Mouse (Mus musculus) liver, embryonic 16.5 days (tissue): Measurements from ENCODE around the gene Zfp335. TPM values are rescaled to one million over a fixed set of nuclear protein-coding genes. Genes with fewer than 3 reads are reported as not detected.

ENCODE experiments used
- ATAC-seq: fragments of 200-750 bp; cut with Nextera tagmentation; 2 replicates; pipeline ENCODE4 v1.8.0; 2017; ENCODE audit warnings: low read depth, mild to moderate bottlenecking, moderate number of reproducible peaks, moderate library complexity
- H3K27ac ChIP-seq: fragments of 300-500 bp; sonication (generic); 2 replicates; pipeline ENCODE4 v1.5.1; 2014; ENCODE audit warnings: mild to moderate bottlenecking, low read length
- H3K27me3 ChIP-seq: fragments of 300-500 bp; sonication (generic); 2 replicates; pipeline ENCODE4 v1.6.1; 2014; ENCODE audit warnings: low read depth, low read length, mixed read lengths; ENCODE audit not compliant: control insufficient read depth, insufficient read depth
- H3K36me3 ChIP-seq: fragments of 300-500 bp; sonication (generic); 2 replicates; pipeline ENCODE4 v1.6.1; 2014; ENCODE audit warnings: mild to moderate bottlenecking; ENCODE audit not compliant: control insufficient read depth, insufficient read depth
- H3K4me1 ChIP-seq: fragments of 300-500 bp; sonication (generic); 2 replicates; pipeline ENCODE4 v1.6.1; 2014; ENCODE audit warnings: low read depth, low read length, mixed read lengths; ENCODE audit not compliant: control insufficient read depth
- H3K4me2 ChIP-seq: fragments of 300-500 bp; sonication (generic); 2 replicates; pipeline ENCODE4 v1.6.1; 2014; ENCODE audit warnings: low read depth, low read length, mixed read lengths
- H3K4me3 ChIP-seq: fragments of 300-500 bp; sonication (generic); 2 replicates; pipeline ENCODE4 v1.5.1; 2014; ENCODE audit warnings: low read depth, mild to moderate bottlenecking, low read length
- H3K9ac ChIP-seq: fragments of 300-500 bp; sonication (generic); 2 replicates; pipeline ENCODE4 v1.6.1; 2014; ENCODE audit warnings: low read depth, low read length
- H3K9me3 ChIP-seq: fragments of 300-500 bp; sonication (generic); replicated peaks from 2 replicates; pipeline ENCODE4 v1.6.1; 2016; ENCODE audit warnings: low read length; ENCODE audit not compliant: control insufficient read depth
- WGBS: fragments of 180-500 bp; shearing (Covaris S2); extraction: QIAGEN DNeasy Blood & Tissue Kit; methylation state at CpG from one replicate; pipeline ENCODE4 v1.1.7; 2014; ENCODE audit not compliant: insufficient replicate concordance; 5-methylcytosine and 5-hydroxymethylcytosine counted together
- polyA plus RNA-seq: library from polyadenylated mRNA; unstranded; fragments of >200 nt; fragmentation: Nextera tagmentation; extraction: Ambion mirVana; gene quantifications from 2 replicates; pipeline ENCODE4 v1.2.1, GENCODE M21; 2015

Gene Zfp335
- polyA plus RNA-seq, 1 experiment from 2014 or later = 6.8 TPM

GRCm38 (mm10) chr2:164903496-164903895 lies 8.1 kb downstream of the Zfp335 start:
- no peak for ATAC-seq
- H3K4me1 ChIP-seq = no peaks in the 10 kb centered on the region
- H3K36me3 ChIP-seq = peaks cover 85% of the 10 kb centered on the region
- H3K9me3 ChIP-seq = peaks cover 6% of the 10 kb centered on the region
- no peak overlapping the region for H3K4me3 ChIP-seq
- H3K27ac ChIP-seq = no peak overlapping the region
- 64% methylated on average over 1 of the region's 1 CpGs for WGBS
- no peak overlapping the region for H3K9ac ChIP-seq
- no peaks in the 10 kb centered on the region for H3K27me3 ChIP-seq
- no peak overlapping the region for H3K4me2 ChIP-seq

- no peak for ATAC-seq
- Histone ChIP-seq H3K4me1 (no peaks in the 10 kb centered on the region), H3K9me3 (peaks cover 5% of the 10 kb centered on the region), H3K27ac (no peak overlapping the region), H3K4me2 (no peak overlapping the region), H3K27me3 (no peaks in the 10 kb centered on the region), H3K4me3 (no peak overlapping the region), H3K36me3 (peaks cover 80% of the 10 kb centered on the region), H3K9ac (no peak overlapping the region)
- 90% methylated on average over 13 of the region's 13 CpGs for WGBS
These were observed 10.2 kb downstream of the Zfp335 start for GRCm38 (mm10) chr2:164901380-164901779.

- Histone ChIP-seq H3K4me3 (no peak overlapping the region), H3K27ac (no peak overlapping the region), H3K9ac (no peak overlapping the region), H3K4me1 (no peaks in the 10 kb centered on the region), H3K36me3 (peaks cover 82% of the 10 kb centered on the region), H3K4me2 (no peak overlapping the region), H3K9me3 (no peaks in the 10 kb centered on the region), H3K27me3 (no peaks in the 10 kb centered on the region)
- no peak for ATAC-seq
- WGBS = 82% methylated on average over 16 of the region's 16 CpGs
These were observed 11.7 kb downstream of the Zfp335 start for GRCm38 (mm10) chr2:164899723-164900459.

DNA sequence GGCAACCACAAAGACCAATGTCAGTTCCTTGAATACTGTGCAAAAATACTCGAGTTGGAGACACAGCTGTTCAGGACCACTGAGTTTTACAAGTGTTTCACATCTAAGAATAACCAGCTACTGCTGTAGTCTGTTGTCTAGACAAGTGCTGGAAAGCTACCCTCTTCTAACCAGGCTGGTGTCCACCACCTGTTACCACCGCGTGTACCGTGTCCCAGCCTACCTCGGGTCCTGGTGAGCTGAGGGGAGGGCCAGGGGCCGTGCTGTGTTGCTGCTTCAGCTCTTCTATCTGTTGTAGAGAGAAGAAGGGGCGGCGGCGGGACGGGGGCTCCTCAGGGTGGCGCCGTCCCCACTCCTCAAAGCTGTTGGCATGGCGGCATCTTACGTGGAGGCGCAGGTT lies 12.5 kb downstream of the Zfp335 start:
- Histone ChIP-seq H3K27ac (no peak overlapping the region), H3K27me3 (no peaks in the 10 kb centered on the region), H3K36me3 (peaks cover 82% of the 10 kb centered on the region), H3K4me3 (no peak overlapping the region), H3K4me1 (no peaks in the 10 kb centered on the region), H3K9ac (no peak overlapping the region), H3K4me2 (no peak overlapping the region), H3K9me3 (no peaks in the 10 kb centered on the region)
- 87% methylated on average over 15 of the region's 15 CpGs for WGBS
- ATAC-seq = no peak

DNA sequence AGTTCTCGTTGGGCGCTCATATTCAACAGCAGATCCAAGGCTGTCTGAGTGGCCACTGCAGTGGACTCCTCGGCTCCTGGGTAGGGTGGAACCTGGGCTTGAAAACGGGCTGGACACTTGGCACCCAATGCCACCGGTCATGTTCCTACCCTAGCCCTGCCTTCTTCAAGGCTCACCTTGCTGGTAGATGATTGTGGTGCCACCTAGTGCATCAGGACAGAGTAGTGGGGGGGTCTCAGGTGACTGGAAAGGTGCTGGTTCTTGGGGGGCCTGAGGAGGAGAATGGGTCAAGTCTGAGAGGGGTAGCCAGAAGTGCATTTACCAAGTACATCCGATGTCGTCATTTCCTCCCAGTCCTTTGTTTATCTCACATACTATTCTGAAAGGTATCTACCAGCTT lies 13.5 kb downstream of the Zfp335 start:
- H3K36me3 ChIP-seq = peaks cover 90% of the 10 kb centered on the region
- no peak overlapping the region for H3K27ac ChIP-seq
- 85% methylated on average over 7 of the region's 7 CpGs for WGBS
- no peaks in the 10 kb centered on the region for H3K27me3 ChIP-seq
- no peaks in the 10 kb centered on the region for H3K4me1 ChIP-seq
- no peak for ATAC-seq
- H3K4me2 ChIP-seq = no peak overlapping the region
- no peak overlapping the region for H3K9ac ChIP-seq
- H3K4me3 ChIP-seq = no peak overlapping the region
- H3K9me3 ChIP-seq = no peaks in the 10 kb centered on the region

GRCm38 (mm10) chr2:164895885-164896284 lies 15.7 kb downstream of the Zfp335 start:
- Histone ChIP-seq H3K4me2 (no peak overlapping the region), H3K9me3 (no peaks in the 10 kb centered on the region), H3K4me3 (no peak overlapping the region), H3K27me3 (no peaks in the 10 kb centered on the region), H3K36me3 (peaks cover 92% of the 10 kb centered on the region), H3K9ac (no peak overlapping the region), H3K27ac (no peak overlapping the region), H3K4me1 (no peaks in the 10 kb centered on the region)
- no peak for ATAC-seq
- 86% methylated on average over 6 of the region's 6 CpGs for WGBS

DNA sequence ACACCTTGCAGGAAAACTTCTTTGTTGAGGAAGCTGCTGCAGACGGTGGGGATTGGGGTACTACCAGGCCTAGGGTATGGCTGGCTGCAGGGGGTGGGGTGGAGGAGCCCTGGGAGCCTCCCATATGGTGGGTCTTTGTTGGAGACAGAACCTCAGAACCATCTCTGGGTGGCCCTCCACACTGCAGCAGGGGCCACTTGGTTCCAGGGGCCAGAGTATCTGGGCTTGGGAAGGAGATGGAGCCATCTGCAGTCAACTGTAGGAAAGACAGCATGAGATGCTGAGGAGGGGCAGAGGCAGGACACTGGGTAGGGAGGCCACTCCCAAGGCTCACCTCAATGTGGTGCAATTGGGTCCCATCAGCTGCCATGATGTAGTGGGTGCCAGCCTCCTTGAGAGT lies 16.9 kb downstream of the Zfp335 start:
- Histone ChIP-seq H3K4me3 (no peak overlapping the region), H3K4me2 (no peak overlapping the region), H3K9ac (no peak overlapping the region), H3K36me3 (peaks cover 90% of the 10 kb centered on the region), H3K9me3 (no peaks in the 10 kb centered on the region), H3K4me1 (no peaks in the 10 kb centered on the region), H3K27me3 (no peaks in the 10 kb centered on the region), H3K27ac (no peak overlapping the region)
- no peak for ATAC-seq
- 55% methylated on average over 1 of the region's 1 CpGs for WGBS

DNA sequence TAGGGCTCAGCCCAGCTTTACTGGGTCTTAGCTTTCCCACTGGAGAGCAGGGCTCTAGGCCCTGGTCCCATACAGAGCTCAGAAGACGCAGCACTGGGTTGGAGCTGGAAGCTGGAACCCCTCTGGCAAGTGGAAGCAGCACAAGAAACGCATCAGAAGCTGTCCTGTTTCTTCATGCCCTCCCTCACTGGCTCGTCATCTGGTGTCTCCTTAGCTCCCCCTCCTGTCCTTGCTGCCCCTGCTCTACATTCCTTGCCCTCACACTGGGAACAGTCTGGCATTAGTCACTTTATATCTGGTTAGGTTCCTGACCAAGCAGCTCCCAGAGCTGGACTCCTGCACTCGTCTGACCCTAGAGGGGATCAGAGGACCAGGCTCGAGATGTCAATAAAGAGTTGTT lies 17.5 kb downstream of the Zfp335 start:
- no peaks in the 10 kb centered on the region for H3K4me1 ChIP-seq
- H3K27me3 ChIP-seq = no peaks in the 10 kb centered on the region
- H3K27ac ChIP-seq = no peak overlapping the region
- 78% methylated on average over 5 of the region's 5 CpGs for WGBS
- ATAC-seq = no peak
- no peak overlapping the region for H3K4me2 ChIP-seq
- H3K4me3 ChIP-seq = no peak overlapping the region
- H3K9ac ChIP-seq = no peak overlapping the region
- peaks cover 90% of the 10 kb centered on the region for H3K36me3 ChIP-seq
- no peaks in the 10 kb centered on the region for H3K9me3 ChIP-seq

DNA sequence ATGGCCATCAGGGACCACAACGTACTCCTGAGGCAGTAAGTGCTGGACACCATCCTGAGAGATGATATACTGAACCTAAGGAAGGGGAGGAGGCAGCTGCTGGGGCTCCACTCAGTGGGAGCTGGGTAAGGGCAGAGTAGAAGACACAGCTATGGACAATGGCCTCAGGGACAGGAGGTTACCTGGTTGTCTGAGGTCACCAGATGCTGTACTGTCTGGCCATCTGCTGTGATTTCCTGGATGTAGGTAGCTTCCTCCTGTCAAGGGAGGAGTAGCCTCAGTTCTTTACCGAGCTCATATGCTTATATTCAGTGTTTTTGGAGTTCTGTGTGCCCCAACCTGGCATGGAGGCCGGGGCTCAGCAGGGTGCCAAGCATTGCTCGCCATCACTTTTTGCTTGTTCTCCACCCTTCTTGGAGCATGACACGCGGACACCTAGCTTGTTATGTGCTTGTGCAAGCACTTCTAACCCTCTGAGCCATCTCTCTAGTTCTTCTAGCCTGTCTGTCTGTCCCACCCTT lies 18.8 kb downstream of the Zfp335 start:
- Histone ChIP-seq H3K27me3 (no peaks in the 10 kb centered on the region), H3K9me3 (no peaks in the 10 kb centered on the region), H3K4me3 (no peak overlapping the region), H3K4me2 (no peak overlapping the region), H3K27ac (no peak overlapping the region), H3K4me1 (no peaks in the 10 kb centered on the region), H3K9ac (no peak overlapping the region), H3K36me3 (peaks cover 90% of the 10 kb centered on the region)
- ATAC-seq = no peak
- WGBS = 86% methylated on average over 6 of the region's 6 CpGs
